Mouse (Mus musculus) bone marrow macrophage, adult 2 months (primary cell): ENCODE data around the gene Ccdc47.

Source experiments
- CTCF ChIP-seq: IDR thresholded peaks from 2 replicates; pipeline ENCODE4 v1.5.1; 2012; ENCODE audit warnings: low read depth, mild to moderate bottlenecking, low read length, moderate library complexity
- POLR2A ChIP-seq: IDR thresholded peaks from 2 replicates; pipeline ENCODE4 v1.6.1; 2012; ENCODE audit warnings: mild to moderate bottlenecking, low read depth, low read length, borderline replicate concordance

- TF ChIP-seq CTCF: no peak
- TF ChIP-seq POLR2A: no peak
Measured at GRCm38 (mm10) chr11:106198277-106198676, 17.9 kb downstream of the Ccdc47 start.
